Mouse (Mus musculus) kidney, postnatal 25 days (tissue): ENCODE measurements around the gene Ninl.

Experiments
- DNase-seq, 2 experiments: peaks; one replicate each; pipeline ENCODE4 v3.0.0; 2021; ENCODE audit warnings: mixed read lengths in 2 of 2

The Ninl gene

DNA sequence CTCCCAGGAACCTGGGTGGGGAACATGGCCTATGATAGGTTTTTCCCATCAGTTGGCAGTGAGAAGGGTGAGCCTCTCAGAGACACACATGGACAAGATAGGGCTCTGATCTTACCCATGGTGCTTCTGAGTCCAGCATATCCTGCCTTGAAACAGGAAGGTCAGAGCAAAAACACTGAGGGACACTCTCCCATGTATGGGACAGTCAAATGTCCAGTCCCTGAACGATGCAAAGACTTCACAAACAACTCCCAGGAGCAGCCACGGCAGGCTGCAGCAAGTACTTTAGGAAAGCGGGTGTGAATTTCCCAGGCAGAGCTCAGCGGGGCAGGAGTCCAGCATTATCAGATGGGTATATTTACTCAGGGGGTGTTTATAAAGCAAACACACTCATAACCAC is 43.9 kb downstream of the Ninl start:
- no peak for DNase-seq

DNA sequence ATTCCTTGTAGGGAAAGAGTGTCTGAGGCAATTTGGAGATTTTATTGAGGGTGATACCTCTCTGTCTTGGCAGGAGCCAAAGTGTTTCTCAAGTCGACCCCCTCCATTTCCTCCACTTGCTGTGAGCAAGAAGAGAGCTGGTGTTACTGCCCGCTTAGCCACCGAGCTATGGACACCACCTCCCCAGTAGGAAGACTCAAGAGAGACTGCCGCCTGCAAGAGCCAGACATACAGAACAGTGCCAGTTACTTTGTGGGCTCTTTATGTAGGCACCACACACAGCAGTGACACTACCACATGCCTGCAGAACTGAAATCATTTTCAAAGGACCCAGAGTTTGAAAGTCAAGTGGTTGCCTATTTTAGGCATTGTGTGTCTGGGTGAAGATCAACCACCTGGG is 48.1 kb downstream of the Ninl start:
- no peak for DNase-seq

DNA sequence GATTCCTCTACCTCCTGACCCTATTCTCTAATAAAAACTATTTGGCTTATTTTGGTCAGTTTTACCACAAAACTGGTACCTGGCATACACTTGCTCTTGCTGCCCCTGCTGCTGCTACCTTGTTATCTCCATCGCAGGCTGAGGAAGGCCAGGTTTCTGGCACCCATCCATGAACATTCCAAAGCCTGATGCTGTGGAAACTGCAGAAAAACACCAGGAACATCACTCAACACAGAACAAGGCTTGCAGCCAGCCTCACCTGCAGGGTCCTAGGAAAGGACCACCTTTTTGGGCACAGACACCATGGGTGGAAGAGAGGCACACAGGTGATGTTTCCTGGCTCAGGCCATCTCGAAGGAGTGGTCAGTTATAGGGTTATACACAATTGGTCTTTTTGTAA is 48.7 kb downstream of the Ninl start:
- no peak for DNase-seq

- DNase-seq: no peak
These were observed 53.8 kb downstream of the Ninl start for GRCm38 (mm10) chr2:150985359-150985758.

GRCm38 (mm10) chr2:150982051-150982450 is 57.1 kb downstream of the Ninl start:
- no peak for DNase-seq

GRCm38 (mm10) chr2:150981524-150981923 is 57.7 kb downstream of the Ninl start:
- DNase-seq: no peak

GRCm38 (mm10) chr2:150979861-150980620 is 59.1 kb downstream of the Ninl start:
- no peak for DNase-seq

- DNase-seq: no peak
These were observed 60.4 kb downstream of the Ninl start for GRCm38 (mm10) chr2:150978791-150979190.

- DNase-seq: no peak
These were observed 61.5 kb downstream of the Ninl start for GRCm38 (mm10) chr2:150977676-150978075.

DNA sequence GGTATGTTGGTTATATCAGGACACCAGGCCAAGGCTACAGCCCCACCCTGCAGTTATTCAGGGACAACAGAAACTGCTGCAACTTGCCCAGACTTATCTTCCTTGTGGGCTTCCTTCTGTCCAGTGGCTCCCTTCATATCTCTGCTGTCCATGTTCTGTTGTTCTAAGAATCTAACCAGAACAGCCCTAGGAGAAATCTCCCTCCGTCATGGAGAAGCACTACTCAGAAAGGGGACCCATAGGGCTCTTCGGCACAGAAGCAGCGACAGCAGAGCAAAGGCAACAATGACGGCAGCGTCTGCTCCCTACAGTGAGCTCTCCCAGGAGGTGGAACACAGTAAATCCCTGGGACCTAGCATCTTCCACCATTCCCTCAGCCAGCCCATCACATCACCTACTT is 62.3 kb downstream of the Ninl start:
- DNase-seq: no peak

DNA sequence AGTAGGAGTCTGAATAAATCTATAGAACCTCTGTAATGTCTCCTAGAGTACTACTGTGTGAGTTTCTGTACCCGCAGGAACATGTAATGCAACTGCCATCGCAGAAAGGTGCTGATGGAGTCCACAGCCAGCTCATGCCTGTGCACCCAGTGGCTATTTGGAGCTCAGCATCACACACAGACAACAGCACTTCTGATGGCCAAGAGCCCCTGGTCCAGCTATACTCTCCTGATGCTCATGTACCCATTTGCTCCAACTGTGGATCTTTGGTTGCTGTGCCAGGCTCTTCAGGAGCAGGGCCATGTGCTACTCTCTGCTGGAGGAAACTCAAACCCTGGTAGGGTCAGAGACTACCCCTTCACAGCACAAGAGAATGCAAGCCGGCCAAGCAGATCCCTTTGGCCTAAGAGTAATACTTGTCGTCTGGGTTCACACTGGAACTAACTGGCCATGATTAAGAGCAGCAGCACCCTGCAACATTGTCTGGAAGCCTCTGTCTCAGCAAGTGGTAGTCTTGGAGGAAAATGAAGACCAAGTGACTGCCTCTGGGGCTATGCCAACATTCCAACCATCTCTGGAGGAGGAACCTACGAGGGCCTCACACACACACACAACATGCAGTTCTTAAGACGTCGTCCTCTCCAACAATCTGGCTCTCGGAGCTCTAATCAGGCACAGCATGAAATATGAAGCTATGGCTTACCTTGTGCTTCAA is 65.6 kb downstream of the Ninl start:
- no peak for DNase-seq

- DNase-seq: no peak
These were observed 66.5 kb downstream of the Ninl start for GRCm38 (mm10) chr2:150972681-150973080.

DNA sequence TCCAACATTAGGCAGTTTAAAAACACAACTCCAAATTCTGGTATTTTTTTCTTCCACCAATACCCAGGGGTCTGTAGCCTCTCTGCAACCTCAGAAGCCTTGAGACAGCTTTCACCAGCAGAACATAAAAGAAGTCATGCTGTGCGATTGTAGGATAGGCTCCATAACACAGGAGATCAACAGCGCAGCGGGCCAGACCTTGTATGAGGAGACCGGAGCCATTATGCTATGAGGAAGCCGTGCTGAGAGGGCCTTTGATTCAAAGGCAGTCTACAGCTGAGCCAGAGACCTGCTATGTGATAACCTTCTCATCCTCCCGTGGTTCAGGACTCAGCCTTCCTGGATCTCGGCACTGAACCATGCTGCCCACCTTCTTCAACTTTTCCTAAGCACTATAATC is 67.3 kb downstream of the Ninl start:
- no peak for DNase-seq

GRCm38 (mm10) chr2:150969231-150969630 is 70.0 kb downstream of the Ninl start:
- DNase-seq: no peak

GRCm38 (mm10) chr2:150967491-150967890 is 71.7 kb downstream of the Ninl start:
- DNase-seq: no peak

DNA sequence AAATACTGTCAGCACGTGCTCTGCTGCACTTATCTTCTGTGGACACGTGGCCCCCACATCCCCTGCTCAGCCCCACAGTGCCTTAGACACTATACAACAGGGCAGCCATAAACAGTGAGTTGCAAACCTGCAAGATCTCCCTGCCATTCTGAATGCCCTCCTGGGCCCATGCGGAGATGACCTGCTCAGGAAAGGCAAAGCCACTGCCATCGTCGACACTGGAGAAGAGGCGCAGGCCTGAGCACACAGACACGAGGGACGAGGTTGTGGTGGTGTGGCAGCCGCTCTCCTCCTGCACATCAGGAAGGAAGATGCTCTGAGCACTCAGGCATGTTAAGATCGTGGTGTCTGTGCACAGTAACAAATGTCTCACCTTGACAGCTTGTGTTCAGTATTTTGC is 73.2 kb downstream of the Ninl start:
- DNase-seq: no peak

DNA sequence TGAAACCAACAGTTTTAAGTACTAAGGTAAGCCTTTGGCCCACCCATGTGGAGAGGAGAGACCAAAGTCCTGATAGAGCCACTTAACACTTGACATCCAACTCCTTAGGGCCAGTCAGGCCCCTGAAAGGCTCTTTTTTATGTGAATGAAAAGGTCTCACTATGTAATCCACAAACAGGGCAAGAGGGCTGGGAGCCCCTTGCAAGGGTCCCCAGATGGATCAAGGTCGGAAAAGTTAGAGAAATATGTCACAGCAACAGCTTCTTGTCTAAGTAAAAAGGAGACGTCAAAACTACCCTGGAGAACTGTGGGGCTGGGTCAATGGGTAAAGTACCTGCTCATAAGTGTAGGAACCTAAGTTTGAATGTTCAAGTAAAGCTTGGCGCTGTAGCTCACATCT is 74.5 kb downstream of the Ninl start:
- DNase-seq: no peak

GRCm38 (mm10) chr2:150963246-150963645 is 75.9 kb downstream of the Ninl start:
- DNase-seq: no peak

- no peak for DNase-seq
These were observed 79.7 kb downstream of the Ninl start for GRCm38 (mm10) chr2:150959521-150959920.

DNA sequence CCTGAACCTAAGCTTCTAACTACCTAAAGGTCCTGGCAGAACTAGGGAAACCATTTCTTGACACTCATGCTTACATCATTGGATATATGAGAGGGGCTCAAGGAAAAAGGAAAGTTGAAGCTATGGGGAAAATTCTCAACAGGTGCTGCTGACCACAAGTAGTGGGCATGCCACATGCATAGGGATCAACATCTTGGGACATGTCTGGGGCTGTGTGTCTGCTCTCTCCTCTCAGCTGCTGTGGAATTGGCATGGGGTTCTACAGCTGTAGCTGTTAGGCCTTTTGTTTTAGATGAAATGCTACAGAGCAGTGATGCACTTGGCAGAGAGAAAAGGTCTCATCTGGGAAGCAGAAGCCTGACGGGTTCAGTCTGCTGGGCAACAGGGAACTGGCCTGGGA is 83.3 kb downstream of the Ninl start:
- no peak for DNase-seq

DNA sequence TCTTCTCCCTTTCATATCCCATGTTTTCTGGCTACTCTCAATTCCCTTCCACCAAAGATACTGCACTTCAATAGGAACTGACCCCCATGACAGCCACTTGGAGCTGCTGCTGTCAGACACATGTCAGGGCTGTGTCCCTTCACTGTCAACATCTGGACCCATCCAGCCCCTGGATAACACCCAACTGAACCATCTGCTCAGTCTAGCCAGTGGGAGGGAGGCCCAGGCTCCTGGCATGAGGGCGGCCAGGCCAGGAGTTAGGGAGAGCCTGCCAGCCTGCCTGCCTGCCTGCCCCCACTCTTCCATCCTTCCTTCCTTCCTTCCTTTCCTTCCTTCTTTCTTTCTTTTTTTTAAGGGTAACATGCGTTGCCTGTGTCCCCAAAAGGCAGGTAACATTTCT is 88.0 kb downstream of the Ninl start:
- DNase-seq: no peak

DNA sequence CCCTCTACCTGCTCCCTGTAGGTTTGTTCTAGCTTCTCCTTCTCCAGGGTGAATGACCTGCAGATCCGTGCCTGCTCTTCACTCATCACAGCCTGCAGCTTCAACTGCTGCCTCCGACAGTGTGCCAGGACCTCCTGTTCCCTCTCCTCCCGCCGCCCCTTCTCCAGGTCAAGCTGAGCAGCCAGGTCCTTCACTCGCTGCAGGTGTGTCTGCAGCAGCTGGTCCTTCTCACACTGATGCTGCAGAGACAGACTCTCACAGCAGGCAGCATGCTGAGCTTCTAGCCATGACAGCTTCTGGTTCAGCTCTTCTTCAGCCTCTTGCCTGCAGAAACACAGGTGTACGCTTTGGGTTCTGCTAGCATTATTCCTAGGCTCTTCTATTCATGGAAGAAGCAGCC is 89.1 kb downstream of the Ninl start:
- DNase-seq: no peak

GRCm38 (mm10) chr2:150949652-150950051 is 89.5 kb downstream of the Ninl start:
- no peak for DNase-seq

DNA sequence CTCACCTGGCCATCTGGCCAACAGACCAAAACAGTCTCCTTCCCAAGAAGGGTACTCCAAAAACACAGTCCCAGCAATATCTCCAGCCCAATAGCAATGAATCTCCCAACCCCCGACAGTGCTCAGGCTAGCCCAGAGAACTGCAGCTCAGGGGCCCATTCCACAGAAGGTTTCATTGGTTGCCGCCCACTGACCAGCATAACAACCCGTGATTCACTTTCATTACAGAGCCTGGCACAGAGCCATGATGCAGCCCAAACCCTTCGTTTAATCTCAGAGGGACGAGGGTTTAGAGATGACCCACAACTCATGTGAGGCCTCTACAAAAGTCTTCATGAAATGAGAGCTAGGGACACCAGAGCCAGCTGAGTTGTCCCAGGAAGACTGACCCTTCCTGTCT is 90.4 kb downstream of the Ninl start:
- no peak for DNase-seq
